Mouse (Mus musculus) frontal cortex, adult 2 months (tissue): ENCODE data around the gene BC049715. TPM values are rescaled to one million over a fixed set of nuclear protein-coding genes. Genes with fewer than 3 reads are reported as not detected.

Source experiments
- DNase-seq, 2 experiments: peaks; one replicate each; pipeline ENCODE4 v3.0.0; 2022; ENCODE audit warnings: low spot score in 1 of 2; ENCODE audit errors: extremely low spot score in 1 of 2
- polyA plus RNA-seq: library from polyadenylated mRNA; depleted of rRNA; stranded (reverse); fragments of >200 nt; gene quantifications from 2 replicates; pipeline ENCODE4 v1.2.3, GENCODE M21; 2012

Gene BC049715
- polyA plus RNA-seq, 1 experiment: 1.3 TPM

GRCm38 (mm10) chr6:136807395-136808013, 19.9 kb upstream of the BC049715 start:
- no peak for DNase-seq

GRCm38 (mm10) chr6:136808014-136808417, 19.4 kb upstream of the BC049715 start, which contains the start of gene H2afj:
H2afj (plus strand) TSS chr6:136808244.
- peak; percentile 96 to 99 for DNase-seq

GRCm38 (mm10) chr6:136808631-136809046, 18.8 kb upstream of the BC049715 start:
- peak in 1 of 2 experiments; percentile 54 for DNase-seq

DNA sequence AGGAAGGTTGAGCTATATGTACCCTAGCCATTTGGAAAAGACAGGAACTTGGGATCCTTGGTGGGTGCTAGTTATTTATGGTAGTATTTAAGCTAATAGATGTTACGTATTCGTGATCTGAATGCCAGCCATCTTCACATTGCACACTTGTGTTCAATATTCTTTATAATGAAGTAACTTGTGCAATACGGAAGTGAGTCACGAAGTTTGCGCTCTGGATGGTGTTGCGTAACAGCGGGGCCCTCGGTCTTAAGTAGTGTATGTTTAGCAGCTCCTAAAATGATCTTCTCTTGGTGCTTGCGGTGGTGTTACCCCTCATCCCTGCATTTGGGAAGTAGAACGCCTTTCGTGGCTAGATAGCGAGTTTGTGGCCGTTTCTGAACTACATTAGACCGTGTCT, 18.3 kb upstream of the BC049715 start:
- peak in 1 of 2 experiments; percentile 57 for DNase-seq

GRCm38 (mm10) chr6:136809673-136810072, 17.8 kb upstream of the BC049715 start:
- DNase-seq: no peak

DNA sequence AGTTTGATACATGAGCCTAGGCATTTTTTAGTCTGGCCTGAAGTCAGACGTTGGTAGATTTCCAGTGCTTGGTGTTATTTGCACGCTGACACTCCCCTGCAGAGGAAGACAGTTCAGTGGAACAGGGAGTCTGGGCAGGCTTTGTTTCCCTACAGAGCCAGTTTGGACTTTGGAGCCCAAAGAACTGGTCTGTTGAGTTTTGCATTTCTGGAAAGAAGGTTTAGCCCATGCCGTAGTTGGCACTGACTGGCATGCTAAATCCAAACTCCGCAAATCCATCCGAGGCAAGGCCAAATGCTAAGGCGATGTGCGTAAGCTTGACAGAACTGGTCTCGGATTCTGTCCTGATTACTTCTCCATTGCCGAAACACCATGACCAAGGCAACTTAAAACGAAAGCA, 16.2 kb upstream of the BC049715 start:
- DNase-seq: no peak

- peak in 1 of 2 experiments; percentile 54 for DNase-seq
These were observed 14.3 kb upstream of the BC049715 start for GRCm38 (mm10) chr6:136813117-136813516.

DNA sequence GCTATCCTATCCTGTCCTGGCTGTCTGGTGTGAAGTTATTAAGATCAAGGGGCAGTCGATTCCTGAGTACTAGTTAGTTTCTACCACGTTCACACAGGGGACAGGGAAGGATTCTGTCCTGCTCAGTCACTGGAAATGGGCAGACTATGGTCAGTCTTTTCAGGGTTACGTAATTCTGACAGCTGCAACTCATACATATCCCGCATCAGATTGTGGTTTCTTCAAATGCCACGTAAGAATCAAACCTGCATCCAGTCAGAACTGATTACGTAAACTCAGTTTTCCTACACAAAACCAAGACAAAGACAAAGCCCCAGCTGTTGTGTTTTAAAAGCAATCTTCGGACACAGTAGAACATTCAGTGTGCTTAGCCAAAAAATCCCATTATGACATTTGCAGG, 12.0 kb upstream of the BC049715 start:
- DNase-seq: no peak

DNA sequence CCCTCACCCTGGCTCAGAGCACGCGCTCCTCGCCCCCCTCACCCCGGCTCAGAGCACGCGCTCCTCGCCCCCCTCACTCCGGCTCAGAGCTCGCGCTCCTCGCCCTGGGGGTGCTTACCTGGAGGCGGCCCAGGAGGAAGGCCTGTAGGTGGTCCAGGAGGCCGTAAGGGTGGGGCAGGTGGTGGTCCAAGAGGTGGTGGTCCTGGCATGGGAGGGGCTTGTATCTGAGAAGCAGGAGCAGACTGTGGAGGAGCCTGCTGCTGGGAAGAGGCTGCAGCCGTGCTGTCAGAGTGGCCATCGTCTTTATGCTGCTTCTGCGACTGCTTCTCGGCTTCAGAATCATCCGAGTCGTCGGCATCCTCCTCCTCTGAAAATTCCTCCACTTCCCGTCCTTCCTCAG, 10.6 kb upstream of the BC049715 start:
- DNase-seq: no peak

DNA sequence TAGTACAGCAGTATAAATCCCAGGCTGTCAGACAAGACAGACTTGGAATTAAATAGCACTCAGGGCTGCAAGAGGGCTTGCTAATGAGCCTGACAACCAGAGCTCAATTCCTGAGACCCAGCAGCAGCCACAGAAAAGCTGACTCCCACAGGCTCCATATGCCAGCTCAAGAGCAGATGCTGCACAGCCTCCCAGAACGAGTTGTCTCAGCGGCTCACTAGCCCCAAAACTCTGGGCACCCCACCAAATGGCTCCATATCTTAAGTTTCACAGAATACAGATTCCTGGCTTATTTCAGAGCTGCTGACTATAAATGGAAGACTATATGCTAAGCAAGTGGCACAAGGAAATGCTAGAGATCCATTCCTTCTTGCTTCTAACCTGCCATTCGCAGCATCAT, 9.9 kb upstream of the BC049715 start:
- peak; percentile 91 for DNase-seq

DNA sequence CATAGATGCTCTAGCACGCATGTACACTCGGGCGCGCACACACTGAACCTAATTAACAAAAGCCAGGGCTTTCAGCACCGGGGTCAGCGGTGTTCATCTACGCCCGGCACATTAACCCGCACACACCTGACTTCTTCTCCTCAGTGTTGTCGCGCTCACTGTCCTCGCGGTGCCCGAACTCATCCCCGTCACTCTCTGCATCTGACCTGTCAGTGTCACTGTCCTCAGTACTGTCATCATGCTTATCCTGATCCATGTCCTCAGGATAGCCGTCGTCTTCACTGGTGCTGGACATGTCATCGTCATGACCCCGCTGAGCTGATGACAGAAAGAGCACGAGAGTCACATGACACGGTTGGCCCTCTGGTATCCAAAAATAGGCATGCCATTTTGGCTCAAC, 7.0 kb upstream of the BC049715 start:
- no peak for DNase-seq

DNA sequence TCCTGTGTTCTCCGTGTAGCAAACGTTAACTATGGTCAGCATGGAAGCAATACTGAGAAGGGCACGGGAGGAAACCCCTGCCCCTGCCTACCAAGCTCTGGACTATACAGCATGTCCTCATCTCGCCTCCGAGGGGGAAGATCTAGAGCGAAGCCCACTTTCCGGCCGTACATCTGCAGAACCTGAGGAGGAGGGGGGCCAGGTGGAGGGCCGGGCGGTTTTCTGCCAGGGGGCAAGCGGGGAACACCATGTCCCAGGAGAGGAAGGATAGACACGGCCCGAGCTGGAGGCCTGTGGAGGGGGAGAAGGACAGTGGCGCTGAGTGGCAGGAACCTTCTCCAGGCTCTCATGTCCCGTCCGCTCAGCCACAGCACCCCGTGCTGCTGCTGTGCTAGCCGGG, 6.3 kb upstream of the BC049715 start:
- DNase-seq: no peak

GRCm38 (mm10) chr6:136824987-136825386, 2.4 kb upstream of the BC049715 start:
- DNase-seq: no peak

- no peak for DNase-seq
These were observed 310 bp upstream of the BC049715 start for GRCm38 (mm10) chr6:136827116-136827515.

- peak; percentile 97 to 98 for DNase-seq
These were observed 595 bp downstream of the BC049715 start, which contains the start of gene Wbp11 for GRCm38 (mm10) chr6:136827881-136828561. Wbp11 (minus strand) TSS chr6:136828233.

GRCm38 (mm10) chr6:136828681-136829080, 1.3 kb downstream of the BC049715 start:
- no peak for DNase-seq

GRCm38 (mm10) chr6:136831712-136832111, 4.3 kb downstream of the BC049715 start:
- DNase-seq: no peak

DNA sequence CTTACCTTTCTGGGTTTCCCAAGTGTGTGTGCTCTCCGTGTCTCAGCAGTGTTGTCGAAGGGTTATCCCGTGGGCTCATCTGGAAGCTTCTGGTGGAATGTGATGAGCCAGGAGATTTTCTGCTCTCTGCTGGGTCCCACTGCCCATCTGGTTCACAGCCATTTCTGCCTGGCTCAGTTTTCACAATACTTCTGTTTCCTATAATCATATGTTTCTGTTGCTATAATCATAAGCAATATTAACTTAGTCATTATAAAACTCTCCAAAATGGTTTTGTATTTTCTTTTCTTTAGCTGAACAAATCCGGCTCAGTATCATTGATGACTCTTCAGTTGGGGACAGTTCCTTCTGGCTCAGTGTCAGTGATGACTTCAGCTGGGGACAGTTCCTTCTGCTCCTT, 7.9 kb downstream of the BC049715 start, which contains the start of gene Smco3:
Gene Smco3 (minus strand): TSS at position 101 of the 400 bp plus-strand sequence.
- DNase-seq: no peak

DNA sequence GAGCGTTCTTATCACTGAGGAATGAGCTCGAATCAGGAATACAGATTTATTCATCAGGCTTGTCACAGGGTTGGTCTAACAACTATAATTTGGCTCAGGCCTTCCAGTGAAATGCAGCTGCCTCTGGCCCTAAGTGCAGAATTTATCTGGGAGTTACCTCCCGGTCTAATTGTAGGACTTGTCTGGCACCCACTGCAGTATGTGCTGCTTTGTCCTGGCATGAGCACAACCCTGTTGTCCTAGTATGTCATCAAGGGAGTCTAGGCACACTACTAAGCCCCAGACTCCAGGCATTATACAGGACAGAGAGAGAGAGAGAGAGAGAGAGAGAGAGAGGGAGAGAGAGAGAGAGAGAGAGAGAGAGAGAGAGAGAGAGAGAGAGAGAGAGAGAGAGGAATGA, 9.9 kb downstream of the BC049715 start:
- no peak for DNase-seq

DNA sequence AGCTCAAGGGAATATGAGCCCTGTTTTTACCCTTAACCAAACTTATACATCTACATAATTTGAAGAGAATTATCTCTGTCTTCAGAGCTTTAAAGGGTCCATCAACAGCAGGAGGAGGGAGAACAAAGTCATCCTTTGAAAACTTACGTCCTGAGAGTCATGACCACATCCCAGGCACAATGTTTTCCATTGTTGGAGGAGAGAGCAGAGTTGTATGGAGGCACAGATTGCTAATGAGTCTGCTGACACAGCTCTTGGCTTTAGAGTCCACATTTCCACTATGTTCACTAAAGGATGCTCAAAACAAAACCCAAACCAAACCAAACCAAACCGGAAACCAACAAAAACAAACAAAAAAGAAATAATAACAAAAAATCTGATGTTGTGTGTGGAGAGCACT, 17.5 kb downstream of the BC049715 start:
- DNase-seq: no peak

- DNase-seq: peak in 1 of 2 experiments; percentile 20
These were observed 18.5 kb downstream of the BC049715 start for GRCm38 (mm10) chr6:136845706-136846480.
